Mouse (Mus musculus): ENCODE measurements around the gene Il27ra. TPM values are rescaled to one million over a fixed set of nuclear protein-coding genes. Genes with fewer than 3 reads are reported as not detected.

The Il27ra gene
- polyA plus RNA-seq, 2 experiments, result 0.78 to 2.1 TPM

DNA sequence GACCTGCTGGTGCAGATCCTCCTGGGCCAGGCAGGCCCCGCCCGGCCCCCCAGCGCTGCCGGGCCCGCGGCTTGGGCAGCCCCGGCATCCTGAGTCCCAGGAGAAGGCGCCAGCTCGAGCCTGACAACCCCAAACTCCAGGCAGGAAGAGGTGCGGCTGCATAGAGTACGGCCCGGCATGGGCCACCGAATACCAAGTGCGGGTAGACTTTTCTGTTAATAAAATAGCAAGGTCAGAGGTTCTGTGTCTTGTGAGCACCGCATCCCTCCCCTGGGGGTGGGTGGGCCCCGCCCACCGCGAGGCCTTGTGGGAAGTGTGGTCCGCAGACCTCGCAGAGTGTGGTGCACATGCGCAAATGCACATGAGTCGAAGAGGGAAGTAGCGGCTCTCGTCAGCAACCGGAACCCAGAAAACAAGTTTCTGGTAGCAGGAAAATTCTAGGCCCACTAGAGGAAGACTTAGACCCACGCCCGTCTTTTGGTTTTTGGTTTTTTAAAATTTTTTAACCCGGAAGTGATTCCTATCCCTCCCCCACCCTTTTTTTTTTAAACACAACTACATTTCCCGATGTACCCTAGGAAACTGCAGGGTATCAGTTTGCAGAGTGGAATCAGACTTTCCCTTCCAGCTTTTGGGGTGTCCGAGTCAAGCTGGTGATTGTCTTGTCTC is 37.7 kb downstream of the Il27ra start:
- WGBS, result 1% methylated on average over 30 of the region's 30 CpGs

DNA sequence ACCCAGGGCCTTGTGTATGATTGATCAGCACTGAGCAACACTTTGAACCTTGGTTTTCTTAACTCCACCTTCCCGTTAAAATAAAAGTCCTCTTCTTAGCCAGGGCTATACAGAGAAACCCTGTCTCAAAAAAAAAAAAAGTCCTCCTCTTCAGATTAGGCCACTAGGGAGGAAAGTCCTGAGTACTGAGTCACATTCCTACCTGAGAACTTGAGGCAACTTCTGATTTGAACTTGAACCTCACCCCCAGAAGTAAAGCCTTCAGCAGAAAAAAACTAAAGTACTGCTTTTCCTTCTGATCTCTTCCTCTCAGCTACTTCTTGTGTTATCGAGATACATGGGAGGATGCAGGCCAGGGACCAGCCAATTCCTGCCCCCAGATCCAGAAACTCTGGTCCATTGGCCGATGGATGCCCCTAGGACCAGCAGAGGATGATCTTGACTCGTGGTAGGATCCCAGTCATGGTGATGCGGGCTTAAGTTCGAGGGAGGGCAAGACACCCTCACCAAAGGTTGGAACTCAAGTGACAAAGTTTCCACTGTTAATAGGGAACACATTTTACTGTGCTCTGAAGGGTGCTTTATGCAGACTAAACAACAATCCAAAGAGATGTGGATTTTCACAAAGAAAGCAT is 38.7 kb downstream of the Il27ra start:
- peak overlapping the region; percentile 69 for H3K9ac ChIP-seq (ENCODE audit: low read depth, low read length, severe bottlenecking)
- 68% methylated on average over 6 of the region's 6 CpGs for WGBS

More for the DNA sequence above, 37.7 kb downstream of the Il27ra start:
- Histone ChIP-seq H3K27ac (replicated peaks; ENCODE audit: low read depth, low read length) (peak overlapping the region; percentile 83), H3K36me3 (ENCODE audit: control insufficient read depth, insufficient read depth, low read length) (peaks cover 21% of the 10 kb centered on the region), H3K4me2 (replicated peaks; ENCODE audit: low read depth, low read length, severe bottlenecking) (peak overlapping the region; percentile 92), H3K4me3 (replicated peaks; ENCODE audit: low read length) (peak overlapping the region; percentile 63), H3K4me1 (ENCODE audit: control insufficient read depth, insufficient read depth, low read length) (peaks cover 15% of the 10 kb centered on the region), H3K27me3 (ENCODE audit: control insufficient read depth, insufficient read depth, low read length) (no peaks in the 10 kb centered on the region), H3K9ac (ENCODE audit: low read depth, low read length, severe bottlenecking) (peak overlapping the region; percentile 69), H3K9me3 (ENCODE audit: control insufficient read depth, low read length) (no peaks in the 10 kb centered on the region)
- ATAC-seq (ENCODE audit: low FRiP score, low read depth) (peak; percentile 86), DNase-seq (ENCODE audit: low spot score) (peak; percentile 94)
- TF ChIP-seq POLR2A (IDR thresholded peaks at IDR 0.05; ENCODE audit: borderline replicate concordance, extremely low read depth, insufficient read depth, insufficient read length), result 0 out of 2 replicates have a peak, but pooled peaks have one; percentile 6

DNA sequence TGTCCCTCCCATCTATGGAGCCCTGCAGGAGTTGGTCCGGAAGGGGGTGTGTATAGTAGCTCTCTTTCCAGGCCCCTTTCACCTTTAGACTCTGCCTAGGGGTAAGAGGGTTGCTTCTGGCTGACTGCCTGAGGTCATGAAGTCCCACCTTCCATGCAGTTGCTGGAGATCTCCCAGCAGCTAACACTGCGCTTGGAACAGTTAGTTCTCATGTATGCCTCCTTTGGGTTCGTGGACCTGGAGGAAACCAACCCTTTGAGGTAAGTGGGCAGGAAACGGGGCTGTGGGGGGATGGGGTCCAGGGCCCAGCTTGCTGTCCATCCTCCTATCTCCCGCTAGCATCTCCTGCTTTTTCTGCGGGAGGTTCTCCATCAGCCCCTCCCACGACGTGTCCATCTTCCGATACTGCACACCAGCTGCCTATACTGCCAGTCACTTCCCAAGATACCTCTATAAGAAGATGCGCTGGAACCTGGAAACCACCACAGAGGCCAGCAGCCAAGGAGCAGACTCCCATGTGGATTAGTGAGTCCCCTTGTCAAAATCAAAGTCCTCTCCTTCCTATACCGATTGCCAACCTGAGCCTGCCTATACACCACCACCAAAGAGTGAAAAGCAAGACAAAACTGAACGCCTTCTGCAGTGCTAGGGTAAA is 39.3 kb downstream of the Il27ra start:
- ATAC-seq (ENCODE audit: low FRiP score, low read depth) (no peak), DNase-seq (ENCODE audit: low spot score) (no peak)
- Histone ChIP-seq H3K4me2 (replicated peaks; ENCODE audit: low read depth, low read length, severe bottlenecking) (no peak overlapping the region), H3K4me1 (ENCODE audit: control insufficient read depth, insufficient read depth, low read length) (peaks cover 22% of the 10 kb centered on the region), H3K27me3 (ENCODE audit: control insufficient read depth, insufficient read depth, low read length) (no peaks in the 10 kb centered on the region), H3K9me3 (ENCODE audit: control insufficient read depth, low read length) (no peaks in the 10 kb centered on the region), H3K4me3 (replicated peaks; ENCODE audit: low read length) (peak overlapping the region; percentile 63; the same call in 1 of the 2 replicates), H3K27ac (replicated peaks; ENCODE audit: low read depth, low read length) (no peak overlapping the region), H3K9ac (ENCODE audit: low read depth, low read length, severe bottlenecking) (no peak overlapping the region), H3K36me3 (ENCODE audit: control insufficient read depth, insufficient read depth, low read length) (peaks cover 28% of the 10 kb centered on the region)
- TF ChIP-seq POLR2A (IDR thresholded peaks at IDR 0.05; ENCODE audit: borderline replicate concordance, extremely low read depth, insufficient read depth, insufficient read length), result no peak
- 59% methylated on average over 12 of the region's 12 CpGs for WGBS

More for the DNA sequence above, 38.7 kb downstream of the Il27ra start:
- H3K36me3 ChIP-seq (ENCODE audit: control insufficient read depth, insufficient read depth, low read length), result peaks cover 28% of the 10 kb centered on the region
- no peaks in the 10 kb centered on the region for H3K27me3 ChIP-seq (ENCODE audit: control insufficient read depth, insufficient read depth, low read length)
- TF ChIP-seq POLR2A (IDR thresholded peaks at IDR 0.05; ENCODE audit: borderline replicate concordance, extremely low read depth, insufficient read depth, insufficient read length), result no peak
- H3K4me3 ChIP-seq (replicated peaks; ENCODE audit: low read length), result peak overlapping the region; percentile 63
- no peak overlapping the region for H3K27ac ChIP-seq (replicated peaks; ENCODE audit: low read depth, low read length)
- H3K4me2 ChIP-seq (replicated peaks; ENCODE audit: low read depth, low read length, severe bottlenecking), result peak overlapping the region; percentile 92
- peaks cover 22% of the 10 kb centered on the region for H3K4me1 ChIP-seq (ENCODE audit: control insufficient read depth, insufficient read depth, low read length)
- DNase-seq (ENCODE audit: low spot score) (no peak), ATAC-seq (ENCODE audit: low FRiP score, low read depth) (no peak)
- no peaks in the 10 kb centered on the region for H3K9me3 ChIP-seq (ENCODE audit: control insufficient read depth, low read length)

DNA sequence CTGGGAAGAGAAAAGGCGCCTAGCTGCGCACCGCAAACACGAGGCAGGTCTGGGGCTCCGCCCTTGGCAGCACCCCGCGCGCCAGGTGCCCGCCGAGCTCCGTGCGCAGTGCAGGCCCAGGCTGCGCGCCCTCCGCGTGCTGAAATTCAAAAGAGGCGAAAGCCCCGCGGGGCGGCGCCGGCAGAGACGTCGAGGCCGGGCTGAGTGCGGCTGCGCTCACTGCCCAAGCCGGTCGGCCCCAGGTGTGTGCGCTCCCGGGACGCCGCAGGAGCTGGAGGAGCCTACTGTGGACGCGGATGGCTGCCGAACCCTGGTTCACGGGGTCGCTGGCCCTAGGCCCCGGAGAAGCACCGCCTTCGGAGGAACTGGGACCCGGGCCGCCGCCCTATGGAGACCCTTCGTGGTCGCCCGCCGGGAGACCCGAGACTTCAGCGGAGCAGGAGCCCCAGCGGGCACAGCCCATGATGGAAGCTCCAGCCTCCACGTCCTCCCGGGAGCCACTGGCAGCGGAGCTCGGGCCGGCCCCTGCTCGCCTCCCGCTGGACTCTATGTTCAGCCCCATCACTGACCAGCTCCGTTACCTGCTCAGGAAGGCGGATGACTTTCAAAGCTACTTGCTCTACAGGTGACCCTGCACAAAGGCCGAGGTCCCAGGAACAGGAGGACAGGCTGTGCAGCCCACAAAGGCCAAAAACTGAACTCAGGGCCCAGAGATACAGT is 40.9 kb downstream of the Il27ra start, which contains the start of gene 1700067K01Rik:
TSS of gene 1700067K01Rik (plus strand) at position 222 of the 720 bp plus-strand sequence.
- peak within 1 kb of the TSS; percentile 38 for H3K9ac ChIP-seq (ENCODE audit: low read depth, low read length, severe bottlenecking)

DNA sequence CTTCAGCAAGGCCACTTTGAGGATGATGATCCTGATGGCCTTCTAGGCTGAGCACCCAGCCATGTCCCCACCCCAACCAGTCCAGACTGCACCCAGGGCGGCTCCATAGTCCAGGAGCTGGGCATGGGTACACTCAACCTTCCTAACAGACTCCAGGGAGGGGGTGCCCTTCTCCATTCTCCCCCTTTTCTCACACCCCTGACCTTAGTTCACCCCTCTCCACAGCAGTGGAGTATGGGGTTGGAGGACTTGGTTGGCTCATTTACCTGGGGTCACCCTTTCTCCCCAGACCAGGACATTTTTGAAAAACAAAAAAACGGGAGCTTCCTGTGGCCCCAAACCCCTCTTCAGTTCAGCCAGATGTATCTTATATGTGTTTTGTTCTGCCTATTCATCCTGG is 42.6 kb downstream of the Il27ra start:
- Histone ChIP-seq H3K27ac (replicated peaks; ENCODE audit: low read depth, low read length) (no peak overlapping the region), H3K4me2 (replicated peaks; ENCODE audit: low read depth, low read length, severe bottlenecking) (no peak overlapping the region), H3K9ac (ENCODE audit: low read depth, low read length, severe bottlenecking) (no peak overlapping the region), H3K27me3 (ENCODE audit: control insufficient read depth, insufficient read depth, low read length) (no peaks in the 10 kb centered on the region), H3K4me1 (ENCODE audit: control insufficient read depth, insufficient read depth, low read length) (peaks cover 26% of the 10 kb centered on the region), H3K36me3 (ENCODE audit: control insufficient read depth, insufficient read depth, low read length) (peaks cover 28% of the 10 kb centered on the region), H3K4me3 (replicated peaks; ENCODE audit: low read length) (no peak overlapping the region), H3K9me3 (ENCODE audit: control insufficient read depth, low read length) (no peaks in the 10 kb centered on the region)
- WGBS, result 93% methylated on average over 2 of the region's 2 CpGs
- no peak for TF ChIP-seq POLR2A (IDR thresholded peaks at IDR 0.05; ENCODE audit: borderline replicate concordance, extremely low read depth, insufficient read depth, insufficient read length)
- DNase-seq (ENCODE audit: low spot score) (no peak), ATAC-seq (ENCODE audit: low FRiP score, low read depth) (no peak)

More for the DNA sequence above, 40.9 kb downstream of the Il27ra start, which contains the start of gene 1700067K01Rik:
- 28% methylated on average over 57 of the region's 61 CpGs for WGBS
- Histone ChIP-seq H3K27ac (replicated peaks; ENCODE audit: low read depth, low read length) (no peak within 1 kb of the TSS), H3K4me2 (replicated peaks; ENCODE audit: low read depth, low read length, severe bottlenecking) (peak within 1 kb of the TSS; percentile 34), H3K4me1 (ENCODE audit: control insufficient read depth, insufficient read depth, low read length) (peaks cover 22% of the 10 kb centered on the region), H3K4me3 (replicated peaks; ENCODE audit: low read length) (peak within 1 kb of the TSS; percentile 13; the same call in 1 of the 2 replicates), H3K9me3 (ENCODE audit: control insufficient read depth, low read length) (no peaks in the 10 kb centered on the region), H3K27me3 (ENCODE audit: control insufficient read depth, insufficient read depth, low read length) (no peaks in the 10 kb centered on the region), H3K36me3 (ENCODE audit: control insufficient read depth, insufficient read depth, low read length) (peaks cover 28% of the 10 kb centered on the region)
- no peak for TF ChIP-seq POLR2A (IDR thresholded peaks at IDR 0.05; ENCODE audit: borderline replicate concordance, extremely low read depth, insufficient read depth, insufficient read length)
- DNase-seq (ENCODE audit: low spot score) (no peak), ATAC-seq (ENCODE audit: low FRiP score, low read depth) (no peak)

Measured in limb, embryonic 14.5 days (tissue).